Mouse (Mus musculus): ENCODE results near the gene Igf2bp1.

- TF ChIP-seq CTCF (IDR thresholded peaks at IDR 0.05; ENCODE audit: low read depth, low read length) (no peak), GATA1 (IDR thresholded peaks at IDR 0.05; ENCODE audit: borderline replicate concordance, low read length) (no peak)
These were observed 9.7 kb upstream of the Igf2bp1 start for GRCm38 (mm10) chr11:96015421-96015820.
